Mouse (Mus musculus): Measurements from ENCODE around the gene Pla2g3.

Pla2g3 gene

DNA sequence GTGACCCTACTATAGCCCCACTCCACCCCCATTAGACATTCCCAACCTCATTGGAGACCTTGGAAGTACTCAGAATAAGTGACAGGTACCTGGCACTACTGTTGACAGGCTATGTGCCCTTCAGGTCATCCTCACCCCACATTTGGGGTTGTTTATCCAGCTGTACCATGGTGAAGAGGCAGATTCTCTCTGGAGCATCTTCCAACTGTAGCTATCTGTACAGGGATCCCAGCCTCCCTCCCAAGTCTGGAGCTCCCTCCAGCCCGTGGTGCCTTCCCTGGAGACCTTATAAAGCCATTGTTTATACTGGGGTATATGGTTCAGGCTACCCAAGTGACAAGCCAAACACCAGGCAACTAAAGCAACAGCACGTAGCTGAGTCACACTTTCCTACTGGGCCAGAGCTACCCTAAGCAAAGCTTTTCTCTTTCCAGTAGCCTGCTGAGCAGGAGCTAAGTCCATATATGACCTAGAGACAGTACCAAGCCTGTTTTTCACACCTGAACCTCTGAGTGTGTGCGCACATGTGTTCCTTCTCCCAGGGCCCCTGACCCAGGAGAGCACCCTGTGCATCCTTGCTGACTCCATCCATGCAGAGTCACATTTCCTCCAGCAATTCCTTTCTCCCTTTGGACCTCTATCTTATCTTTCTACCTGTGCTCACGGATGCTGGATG lies 31.1 kb downstream of the Pla2g3 start:
- intact Hi-C loops (cut with DNase I), result no loop called here

DNA sequence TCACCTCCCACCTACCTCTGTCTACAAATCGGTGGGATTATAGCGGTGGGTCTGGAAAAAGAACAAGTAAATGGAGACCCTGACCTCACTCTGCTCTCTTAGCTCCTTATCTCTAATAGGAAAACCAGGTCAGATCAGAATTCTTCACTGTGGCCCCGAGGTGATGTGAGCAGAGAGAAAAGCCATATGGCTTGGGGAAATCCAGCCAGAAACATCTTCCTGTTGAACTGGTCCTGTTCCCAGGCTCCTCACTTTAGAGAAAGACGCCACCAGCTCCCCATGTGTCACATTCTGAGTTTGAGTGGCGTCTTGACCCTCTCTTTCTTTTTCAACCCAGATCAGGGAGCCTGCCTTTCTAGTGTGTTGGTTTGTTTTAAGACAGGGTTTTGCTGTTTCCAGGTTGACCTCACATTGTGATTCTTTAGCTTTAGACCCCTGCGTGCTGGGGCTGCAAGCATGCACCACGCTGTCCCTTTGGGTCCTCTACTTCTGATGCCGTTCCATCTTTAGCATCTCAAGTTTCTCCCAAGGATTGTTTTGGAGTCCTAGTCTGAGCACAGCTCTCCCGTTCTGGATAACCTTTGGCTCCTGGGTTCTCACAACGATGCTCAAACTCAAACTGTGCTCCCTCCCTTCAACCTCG lies 31.8 kb downstream of the Pla2g3 start:
- intact Hi-C loops (cut with DNase I), result no loop called here

DNA sequence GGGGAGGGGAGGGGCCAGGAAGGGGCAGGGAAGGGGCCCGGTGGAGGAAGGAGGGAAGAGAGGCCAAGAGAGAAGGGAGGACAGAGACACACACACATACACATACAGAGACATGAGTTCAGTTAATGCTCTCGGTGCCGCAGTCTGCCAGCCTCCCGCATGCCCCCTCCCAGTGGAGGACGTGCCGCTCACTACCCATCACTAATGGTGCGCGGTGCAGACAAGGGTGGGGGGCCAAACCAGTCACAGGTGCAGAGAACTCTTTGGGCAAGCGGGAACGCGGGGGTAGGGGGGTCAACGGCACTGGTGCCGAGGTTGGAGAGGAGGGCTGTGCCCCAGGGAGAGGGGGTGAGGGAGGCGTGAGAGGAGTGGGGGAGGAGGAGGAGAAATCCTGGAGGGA lies 32.8 kb downstream of the Pla2g3 start:
- intact Hi-C loops (cut with DNase I), result no loop called here

DNA sequence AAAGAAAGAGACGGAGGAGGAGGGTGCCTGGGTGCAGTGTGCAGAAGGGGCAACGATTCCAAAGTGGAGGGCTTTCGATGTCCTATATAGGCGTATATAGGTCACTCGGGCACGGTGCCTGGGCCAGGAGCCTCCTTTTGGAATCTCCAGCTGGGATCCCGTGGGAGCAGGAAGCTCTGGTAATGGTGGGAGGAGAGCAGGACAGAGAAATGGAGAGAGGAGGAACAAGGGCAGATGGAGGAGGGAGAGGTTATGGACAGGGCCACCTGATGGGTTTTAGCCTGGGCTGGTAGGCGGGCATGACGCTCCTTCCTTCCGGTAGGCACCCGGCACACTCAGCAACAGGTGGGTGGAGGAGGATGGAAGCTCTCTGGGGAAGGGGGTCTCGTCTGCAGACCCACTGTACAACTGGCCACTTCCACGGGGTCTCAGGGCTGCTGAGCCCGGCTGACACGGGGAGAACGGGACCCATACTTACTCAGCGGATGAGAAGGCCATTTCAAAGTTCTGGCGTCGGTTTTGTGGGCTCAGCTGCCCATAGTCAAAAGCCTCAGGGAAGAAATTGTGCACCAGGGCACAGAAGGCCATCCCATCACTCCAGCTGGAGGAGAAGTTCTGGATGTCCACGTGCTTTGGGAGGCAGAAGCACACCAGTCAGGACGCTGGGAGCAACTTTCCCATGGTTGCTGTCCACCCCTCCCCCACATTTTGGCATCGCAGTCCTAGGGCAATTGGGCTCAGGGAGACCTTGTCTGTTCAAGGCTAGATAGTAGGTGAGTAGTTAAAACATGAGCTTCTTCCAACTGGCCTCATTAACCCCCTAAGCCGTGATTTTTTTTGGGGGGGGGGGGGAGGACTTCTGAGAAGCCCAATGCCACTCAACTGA lies 33.5 kb downstream of the Pla2g3 start:
- intact Hi-C loops (cut with DNase I), result no loop called here

DNA sequence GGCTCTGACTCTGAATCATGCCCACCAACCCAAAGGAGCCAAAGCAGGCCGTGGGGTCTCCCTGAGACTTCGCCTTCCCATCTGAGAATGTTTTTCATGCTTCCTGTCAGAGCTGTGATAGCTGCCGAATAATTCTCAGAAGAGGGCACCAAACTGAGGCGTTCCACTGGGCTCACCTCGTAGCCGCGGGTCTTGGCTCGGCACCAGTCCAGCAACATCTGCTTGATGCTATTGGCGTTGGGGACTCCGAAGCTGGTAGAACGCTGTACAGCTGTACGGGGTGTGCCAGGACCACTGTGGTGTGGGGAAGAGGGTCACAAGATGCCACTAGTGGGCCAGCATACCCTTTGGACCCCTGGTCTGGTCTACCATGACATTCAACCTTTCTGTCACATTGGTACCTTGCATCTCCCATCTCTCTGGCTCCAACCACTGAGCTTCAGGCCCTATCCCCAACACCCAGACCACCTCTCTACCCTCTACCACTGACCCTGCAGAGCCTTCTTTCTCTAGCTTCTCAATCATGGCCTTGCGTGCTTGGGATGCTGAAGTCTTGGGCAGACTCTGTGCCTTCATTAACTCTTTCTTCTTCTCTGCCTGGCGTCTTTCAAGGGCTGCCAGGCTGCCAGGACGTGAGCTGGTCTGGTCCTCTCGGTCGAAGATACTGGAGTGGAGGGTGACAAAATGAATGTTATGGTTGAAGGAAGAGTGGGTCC lies 34.4 kb downstream of the Pla2g3 start:
- intact Hi-C loops (cut with DNase I), result no loop called here

DNA sequence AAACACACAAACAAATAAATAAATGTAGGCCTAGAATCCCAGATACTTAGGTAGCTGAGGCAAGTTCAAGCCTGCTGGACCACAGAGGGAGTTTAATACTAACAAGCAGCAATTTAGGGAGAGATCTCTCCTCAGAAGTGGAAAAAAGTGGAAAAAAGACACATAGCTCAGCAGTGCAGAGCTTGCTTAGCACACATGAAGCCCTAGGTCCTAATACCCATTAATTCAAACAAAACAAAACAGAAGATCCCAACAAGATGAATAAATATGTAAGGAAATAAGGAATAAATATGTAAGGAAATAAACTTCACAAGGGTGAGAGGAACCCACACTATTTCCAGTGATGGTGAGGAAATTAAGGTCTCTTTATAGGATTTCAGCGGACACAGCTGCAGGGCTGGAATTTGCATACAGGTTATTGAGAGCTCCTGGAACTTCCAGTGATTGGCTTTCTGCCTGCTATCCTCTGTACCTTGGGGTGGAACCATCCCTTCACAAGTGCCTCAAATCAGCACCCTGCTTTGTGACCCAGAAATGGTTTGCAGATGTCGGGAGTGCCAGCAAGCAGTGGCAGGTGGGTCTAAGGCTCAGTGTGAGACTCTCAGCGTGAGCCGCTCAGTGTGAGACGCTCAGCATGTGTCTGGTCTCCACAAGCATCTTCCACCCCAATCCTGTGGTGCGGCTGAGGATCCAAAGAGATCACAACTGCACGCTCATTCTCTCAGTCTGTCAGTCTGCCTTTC lies 35.9 kb downstream of the Pla2g3 start:
- intact Hi-C loops (cut with DNase I), result no loop called here

DNA sequence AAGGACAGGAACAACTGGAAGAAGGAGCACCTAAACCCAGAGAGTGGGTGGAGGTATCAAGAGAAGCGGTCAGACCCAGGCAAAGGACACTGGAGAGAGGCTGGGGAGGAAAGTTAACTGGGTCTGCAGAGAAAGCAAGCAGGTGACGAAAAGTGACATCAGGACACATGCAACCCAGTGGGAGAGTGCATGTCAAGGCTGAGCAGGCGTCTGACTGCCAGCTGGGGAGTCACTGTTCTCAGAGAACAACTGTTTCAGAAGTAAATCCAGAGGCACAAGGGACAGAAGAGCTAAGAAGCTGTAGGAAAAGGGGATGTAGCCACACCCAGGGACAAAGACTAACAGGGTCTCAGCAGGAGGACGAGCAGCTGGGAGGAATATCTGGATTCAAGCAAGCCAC lies 37.5 kb downstream of the Pla2g3 start:
- intact Hi-C loops (cut with DNase I), result no loop called here

DNA sequence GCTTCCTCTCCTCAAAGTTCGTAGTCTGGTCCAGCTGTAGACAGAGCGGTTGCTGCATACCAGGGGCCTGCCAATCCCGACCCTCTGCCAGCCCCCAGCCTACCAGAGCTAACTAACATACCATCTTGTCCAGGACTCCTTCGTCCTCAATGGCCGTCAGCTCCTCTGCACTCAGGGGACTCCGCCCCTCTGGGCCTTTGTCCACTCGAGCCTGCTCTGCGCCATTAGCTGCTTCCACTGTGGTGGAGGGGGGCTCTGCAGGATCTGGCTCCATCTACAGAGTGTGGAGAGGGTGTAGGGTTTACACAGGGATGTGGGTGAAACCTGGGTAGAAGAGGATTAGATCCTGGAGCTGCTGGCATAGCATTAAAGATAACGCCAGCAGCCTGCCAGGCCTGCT lies 38.1 kb downstream of the Pla2g3 start:
- intact Hi-C loops (cut with DNase I), result no loop called here

DNA sequence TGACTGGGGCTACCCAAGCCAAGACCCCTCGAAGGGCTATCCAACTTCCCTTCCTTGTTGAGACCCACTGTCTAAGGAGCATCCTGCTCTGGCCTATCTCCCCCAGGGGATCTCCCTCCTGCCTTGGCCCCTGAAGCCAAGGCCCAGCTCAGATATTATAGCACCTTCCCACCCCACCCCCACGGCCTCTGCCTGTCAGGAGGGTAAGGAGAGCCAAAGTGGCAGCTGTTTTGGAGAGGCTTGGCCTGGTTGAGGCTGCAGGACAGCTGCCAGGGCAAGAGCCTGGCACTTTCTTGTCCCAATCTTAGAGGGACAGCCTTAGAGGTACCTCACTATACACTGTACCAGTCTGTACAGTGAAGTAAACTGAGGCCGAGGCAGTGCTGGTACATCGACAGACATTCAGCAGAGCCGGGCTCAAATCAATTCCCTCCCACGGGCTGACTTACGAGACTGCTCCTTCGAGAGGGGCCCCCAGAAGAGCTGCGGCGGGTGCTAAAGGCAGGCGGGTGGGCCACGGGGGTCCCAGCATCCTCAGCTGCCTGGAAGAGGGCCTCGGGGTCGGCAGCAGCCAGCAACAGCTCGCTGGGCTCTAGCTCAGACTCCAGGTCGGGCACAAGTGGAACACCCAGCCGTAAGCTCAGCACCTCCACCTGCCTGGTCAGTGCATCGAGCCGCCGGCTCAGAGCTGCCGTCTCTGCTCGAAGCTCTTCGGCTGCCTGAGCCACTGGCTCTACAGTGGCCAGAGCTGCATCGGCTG lies 39.1 kb downstream of the Pla2g3 start:
- intact Hi-C loops (cut with DNase I), result no loop called here

DNA sequence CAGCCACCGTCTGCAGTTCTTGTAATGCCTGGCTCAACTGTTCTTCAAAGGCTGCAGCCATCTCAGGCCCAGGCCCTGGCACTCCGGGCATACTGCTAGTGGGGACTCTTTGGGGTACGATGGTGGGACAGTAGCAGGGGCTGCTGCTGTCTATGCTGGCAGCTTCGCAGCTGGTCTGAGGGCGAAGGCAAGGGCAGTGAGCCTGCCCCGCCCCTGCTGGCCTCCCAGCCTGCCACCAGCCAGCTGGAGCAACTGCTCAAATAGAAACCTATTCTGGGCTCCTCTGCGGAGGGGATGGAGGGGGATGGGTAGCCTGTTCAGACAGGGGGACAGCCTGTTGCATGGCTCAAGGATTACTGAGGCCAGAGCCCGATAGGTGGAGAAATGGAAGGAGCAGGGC lies 39.7 kb downstream of the Pla2g3 start:
- intact Hi-C loops (cut with DNase I), result no loop called here

DNA sequence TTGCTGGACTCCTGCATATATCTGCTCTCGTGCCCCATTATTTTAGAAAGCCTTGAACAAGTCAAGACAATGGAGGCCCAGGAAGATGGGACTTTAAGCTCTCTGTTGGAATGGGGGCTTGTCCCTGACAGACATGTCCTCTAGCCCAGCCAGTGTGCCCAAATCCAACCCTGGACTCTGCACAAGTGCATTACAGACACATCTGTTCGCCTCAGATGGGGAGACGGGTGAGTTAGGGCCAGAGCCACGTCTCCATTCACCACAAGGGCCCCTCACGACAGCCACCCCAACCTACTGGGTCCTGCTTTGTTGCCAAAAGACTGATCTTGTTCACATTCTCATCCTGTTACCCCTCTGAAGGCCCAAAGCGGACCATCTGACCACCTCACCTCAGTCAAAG lies 40.1 kb downstream of the Pla2g3 start:
- intact Hi-C loops (cut with DNase I), result no loop called here

DNA sequence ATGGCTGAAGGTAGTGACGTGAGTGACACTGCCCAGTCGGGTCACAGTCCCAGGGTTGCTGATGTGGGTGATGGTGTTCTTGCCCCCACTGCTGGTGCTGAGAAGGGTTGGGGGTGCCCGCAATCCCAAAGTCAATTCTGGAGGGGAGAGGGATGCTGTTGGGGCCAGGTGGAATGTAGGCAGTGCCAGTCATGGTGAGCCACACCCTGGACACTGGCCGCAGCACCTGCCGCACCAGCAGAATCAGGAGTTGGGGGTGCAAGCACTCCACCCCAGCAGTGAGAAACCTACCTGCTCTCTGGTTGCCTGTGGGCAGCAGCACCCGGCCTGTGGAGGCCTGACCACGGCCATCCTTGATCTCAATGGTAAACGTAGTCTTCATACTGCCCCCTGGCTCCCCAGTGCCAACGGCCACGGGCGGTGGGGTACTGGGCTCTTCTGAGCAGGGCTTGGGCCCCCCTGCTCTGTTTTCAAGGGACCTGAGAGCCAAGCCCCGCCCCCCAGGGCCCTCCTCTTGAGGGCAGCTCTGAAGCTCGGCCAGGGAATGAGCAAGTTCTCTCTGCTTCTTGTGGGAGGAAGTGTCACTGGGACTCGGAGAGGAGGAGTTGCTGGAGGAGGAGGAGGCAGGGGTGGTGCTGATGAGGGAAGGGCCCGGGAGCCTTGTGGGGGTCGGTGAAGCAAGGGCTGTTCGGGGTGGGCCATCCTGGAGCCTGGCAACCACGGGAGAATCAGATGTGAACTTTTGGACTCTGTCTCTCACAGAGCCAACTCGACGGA lies 41.6 kb downstream of the Pla2g3 start:
- intact Hi-C loops (cut with DNase I), result loop anchor here (5.0 to 10.0 kb wide), 3 partner anchors 103 to 258 kb away; no protein-coding TSS in a partner anchor

DNA sequence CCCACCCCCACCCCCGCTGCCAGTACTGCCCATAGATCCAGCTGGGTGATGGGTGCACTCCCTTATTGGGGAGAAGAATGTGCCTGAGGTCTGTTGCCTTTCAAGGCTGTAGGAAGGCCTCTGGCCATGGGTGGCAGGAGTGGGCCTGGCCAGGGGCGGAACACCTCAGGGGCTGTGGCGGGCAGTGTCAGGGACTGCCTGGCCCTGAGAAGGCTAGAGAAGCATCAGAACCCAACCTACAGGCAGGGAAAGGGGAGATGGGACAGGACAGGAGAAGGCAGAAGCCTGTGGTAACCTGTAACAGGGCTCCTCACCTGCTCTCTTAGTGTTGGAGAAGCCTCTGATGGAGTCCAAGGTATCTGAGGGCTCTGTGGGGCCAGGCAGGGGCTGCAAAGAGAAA lies 42.6 kb downstream of the Pla2g3 start:
- intact Hi-C loops (cut with DNase I), result loop anchor here (5.0 to 10.0 kb wide), 3 partner anchors 102 to 257 kb away; no protein-coding TSS in a partner anchor

DNA sequence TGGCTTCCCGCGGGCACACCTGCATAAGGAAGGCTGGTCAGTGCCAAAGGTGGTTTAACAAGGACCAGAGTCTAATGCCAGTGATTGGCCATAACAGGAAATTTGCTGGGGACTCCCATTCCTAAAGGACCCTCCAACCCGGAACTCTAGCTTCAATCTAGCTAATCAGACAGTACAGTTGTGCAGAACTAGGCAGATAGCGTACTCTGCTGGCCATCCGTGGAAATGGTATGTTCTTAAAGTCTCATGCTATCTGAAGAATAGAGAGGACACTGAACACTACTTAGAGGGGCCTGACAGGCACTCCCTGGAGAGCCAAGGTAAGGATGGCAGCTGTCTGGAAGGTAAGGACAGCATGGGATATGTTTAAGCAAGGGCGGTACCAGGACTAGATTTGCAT lies 43.5 kb downstream of the Pla2g3 start:
- intact Hi-C loops (cut with DNase I), result loop anchor here (5.0 to 10.0 kb wide), 3 partner anchors 101 to 256 kb away; no protein-coding TSS in a partner anchor

DNA sequence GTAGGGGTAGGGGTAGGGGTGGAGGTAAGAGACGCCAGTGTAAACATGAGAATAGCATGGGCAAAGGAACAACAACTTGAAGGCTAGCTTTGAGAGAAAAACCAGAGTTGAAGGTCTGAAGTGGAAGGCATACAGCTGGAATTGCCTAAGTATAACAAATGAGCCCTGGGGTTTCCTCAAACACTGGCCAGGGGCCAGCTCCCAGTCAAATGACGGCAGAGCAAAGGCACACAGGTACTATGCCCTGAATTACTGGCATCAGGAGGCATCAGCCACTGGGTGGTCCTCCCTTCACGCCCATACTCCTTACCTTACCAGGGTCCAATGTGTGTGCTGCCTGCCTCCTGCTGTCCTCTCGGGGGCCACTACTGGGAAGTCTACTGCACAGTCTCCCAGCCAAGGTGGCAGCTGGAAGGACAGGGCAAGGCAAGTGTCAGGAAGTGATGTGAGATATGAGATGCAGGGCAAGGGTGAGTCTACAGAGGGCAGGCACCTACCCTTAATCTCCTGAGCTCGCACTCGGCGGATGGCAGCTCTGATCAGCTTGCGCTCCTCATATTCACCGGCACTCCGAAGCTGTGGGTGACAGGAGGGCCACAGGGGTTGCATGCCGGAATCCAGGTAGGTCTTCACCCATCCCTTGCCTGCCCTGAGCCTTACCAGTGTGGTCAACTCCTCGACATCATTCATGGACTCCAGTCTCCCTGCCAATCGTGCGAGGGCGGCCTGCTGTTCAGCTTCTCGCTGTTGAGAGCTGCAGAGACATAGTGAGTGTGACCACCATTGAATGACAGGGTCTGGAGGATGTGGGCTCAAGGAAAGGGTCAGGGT lies 44.2 kb downstream of the Pla2g3 start:
- intact Hi-C loops (cut with DNase I), result loop anchor here (5.0 to 10.0 kb wide), 3 partner anchors 100 to 255 kb away; no protein-coding TSS in a partner anchor

DNA sequence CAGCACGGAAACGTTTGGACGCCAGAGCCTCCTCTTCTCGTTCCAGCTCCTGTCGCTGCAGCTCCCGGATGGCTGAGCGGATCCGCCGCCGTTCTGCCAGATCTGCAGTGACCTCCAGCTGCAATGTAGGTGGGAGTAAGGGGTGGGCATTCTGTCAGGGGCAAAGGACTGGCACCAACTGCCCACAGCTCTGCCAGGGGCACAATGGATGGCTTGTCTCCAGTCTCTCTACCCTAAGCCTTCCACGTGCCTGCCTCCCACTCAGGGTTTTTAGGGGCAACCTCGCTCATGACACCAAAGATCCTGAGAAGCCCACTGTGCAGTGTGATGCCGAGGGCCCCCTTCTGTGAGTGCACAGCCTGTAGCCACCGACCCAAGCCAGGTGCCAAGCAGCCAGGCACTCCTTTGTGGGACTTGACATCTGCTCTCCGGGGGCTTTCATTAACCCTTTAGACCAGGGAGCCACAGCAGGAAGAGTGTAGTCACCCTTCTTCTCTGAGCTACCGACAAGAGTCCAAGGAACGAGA lies 45.4 kb downstream of the Pla2g3 start:
- intact Hi-C loops (cut with DNase I), result loop anchor here (5.0 to 10.0 kb wide), 3 partner anchors 99 to 254 kb away; no protein-coding TSS in a partner anchor

DNA sequence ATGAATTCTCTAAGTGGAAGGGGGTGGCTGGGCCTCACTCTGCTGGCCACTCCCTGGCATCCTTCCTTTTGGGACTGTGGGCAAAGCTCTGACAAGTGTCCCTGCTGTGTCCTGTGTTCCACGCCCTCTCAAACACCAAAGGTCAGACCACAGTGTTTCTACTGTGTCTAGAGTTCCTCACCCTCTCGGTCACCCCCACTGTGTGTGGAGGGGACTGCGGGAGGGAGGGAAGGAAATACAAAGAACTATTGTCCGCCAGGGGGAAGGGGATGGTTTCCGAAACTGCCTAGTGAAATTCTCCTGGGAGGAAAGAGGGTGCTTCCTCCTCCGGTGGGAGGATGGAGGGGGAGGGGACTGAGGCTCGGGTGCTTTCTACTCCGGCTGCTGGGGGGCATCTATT lies 46.9 kb downstream of the Pla2g3 start:
- intact Hi-C loops (cut with DNase I), result loop anchor here (2.0 to 10.0 kb wide), 6 partner anchors 37 to 252 kb away; no protein-coding TSS in a partner anchor
